Mouse (Mus musculus): ENCODE measurements at regions not wholly inside any gene's neighbourhood (a gene's known extent, or its start where the extent isn't known, plus 50 kb on each side); places are given as distances from the start of the nearest gene placed in this dataset.

DNA sequence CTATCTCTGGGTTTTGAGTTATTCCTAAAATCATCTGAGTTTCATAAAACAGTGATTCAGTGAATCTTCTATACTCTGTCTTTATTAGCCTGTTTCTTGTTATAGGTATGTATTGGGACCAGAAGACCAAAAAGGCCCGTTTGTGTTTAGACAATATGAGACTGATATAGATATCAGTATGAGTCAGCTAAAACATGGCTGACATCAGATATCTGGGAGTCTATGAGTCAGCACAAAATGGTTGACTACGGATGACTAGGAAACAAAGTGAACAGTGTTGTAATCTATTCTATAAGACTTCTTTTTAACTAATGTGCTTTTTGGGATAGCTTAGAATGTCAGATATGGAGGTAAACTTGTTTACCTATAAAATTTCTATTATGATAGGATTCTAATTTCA, 305.2 kb upstream of the Epha4 start:
- in situ Hi-C loops (cut with MboI; ENCODE audit: low pct_ligation_motif_present, low pct_unique_long_range_greater_than_20kb, low sequenced_read_pairs), result no loop called here
- Histone ChIP-seq H3K27ac (ENCODE audit: insufficient read depth, low read depth) (no peak overlapping the region), H3K9ac (ENCODE audit: insufficient read depth, low read depth) (no peak overlapping the region), H3K4me3 (replicated peaks in 1 of 3; ENCODE audit: low read depth in 2 of 3, low read length in 2 of 3, poor library complexity in 1 of 3) (no peak overlapping the region), H3K4me1 (ENCODE audit: control insufficient read depth in 1 of 2, insufficient read depth in 2 of 2) (no peaks in the 10 kb centered on the region), H3K36me3 (replicated peaks in 1 of 2; ENCODE audit: control insufficient read depth in 1 of 2, insufficient read depth in 1 of 2, low read length in 1 of 2) (no peaks in the 10 kb centered on the region), H3K9me3 (replicated peaks; ENCODE audit: low read length) (no peaks in the 10 kb centered on the region), H3K79me2 (replicated peaks; ENCODE audit: control insufficient read depth, extremely low read depth, insufficient read depth, poor library complexity, severe bottlenecking) (no peaks in the 10 kb centered on the region), H3K27me3 (replicated peaks) (no peaks in the 10 kb centered on the region), H3K4me2 (ENCODE audit: insufficient read depth, low read depth, poor library complexity, severe bottlenecking) (no peak overlapping the region)
- DNase-seq (ENCODE audit: extremely low read depth), result no peak
- dilution Hi-C loops (cut with MboI; ENCODE audit: extremely low pct_ligation_motif_present, extremely low pct_unique_long_range_greater_than_20kb, low sequenced_read_pairs), result no loop called here
- TF ChIP-seq RCOR1 (conservative IDR thresholded peaks at IDR 0.05; ENCODE audit: low read depth, low read length) (no peak), SMC3 (IDR thresholded peaks at IDR 0.05; ENCODE audit: low read depth, low read length) (no peak), MYC (IDR thresholded peaks at IDR 0.05; ENCODE audit: low read depth, low read length) (no peak), MAX (IDR thresholded peaks at IDR 0.05; ENCODE audit: low read length) (no peak), IRF4 (IDR thresholded peaks at IDR 0.05; ENCODE audit: low read depth, low read length) (no peak), USF2 (conservative IDR thresholded peaks at IDR 0.05; ENCODE audit: low read depth, low read length) (no peak), ZMIZ1 (IDR thresholded peaks at IDR 0.05; ENCODE audit: low read depth, low read length) (no peak), E2F4 (IDR thresholded peaks at IDR 0.05; ENCODE audit: insufficient replicate concordance, low read depth, low read length) (no peak), MEF2A (IDR thresholded peaks at IDR 0.05; ENCODE audit: borderline replicate concordance, low read depth, low read length) (no peak), JUN (IDR thresholded peaks at IDR 0.05; ENCODE audit: insufficient read depth, low read depth, low read length) (no peak), CHD1 (IDR thresholded peaks at IDR 0.05; ENCODE audit: low read depth, low read length) (no peak), EP300 (IDR thresholded peaks at IDR 0.05; ENCODE audit: low read length) (no peak)

DNA sequence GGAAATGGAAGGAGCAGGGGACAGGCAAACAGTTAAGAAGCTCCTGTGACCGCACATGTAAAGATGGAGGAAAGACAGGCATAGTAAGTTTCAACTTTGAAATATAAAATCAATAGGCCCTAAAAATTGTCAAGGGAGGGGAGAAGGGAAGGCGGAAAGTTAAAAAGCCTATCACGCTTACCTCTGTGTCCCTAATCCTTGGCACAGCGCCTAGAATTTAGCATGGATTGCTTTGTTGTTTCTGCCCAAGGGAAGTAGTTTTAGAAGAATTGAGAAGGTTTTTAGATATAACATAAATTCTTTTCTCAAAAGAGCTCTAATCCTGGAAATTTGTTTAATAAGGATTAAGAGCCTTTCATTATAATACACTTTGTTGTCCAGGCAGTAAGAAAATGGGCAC, 300.6 kb upstream of the Epha4 start:
- Histone ChIP-seq H3K4me1 (ENCODE audit: control insufficient read depth in 1 of 2, insufficient read depth in 2 of 2) (no peaks in the 10 kb centered on the region), H3K4me2 (ENCODE audit: insufficient read depth, low read depth, poor library complexity, severe bottlenecking) (no peak overlapping the region), H3K27me3 (replicated peaks) (no peaks in the 10 kb centered on the region), H3K36me3 (replicated peaks in 1 of 2; ENCODE audit: control insufficient read depth in 1 of 2, insufficient read depth in 1 of 2, low read length in 1 of 2) (no peaks in the 10 kb centered on the region), H3K4me3 (replicated peaks in 1 of 3; ENCODE audit: low read depth in 2 of 3, low read length in 2 of 3, poor library complexity in 1 of 3) (no peak overlapping the region), H3K79me2 (replicated peaks; ENCODE audit: control insufficient read depth, extremely low read depth, insufficient read depth, poor library complexity, severe bottlenecking) (no peaks in the 10 kb centered on the region), H3K27ac (ENCODE audit: insufficient read depth, low read depth) (no peak overlapping the region), H3K9me3 (replicated peaks; ENCODE audit: low read length) (no peaks in the 10 kb centered on the region), H3K9ac (ENCODE audit: insufficient read depth, low read depth) (no peak overlapping the region)
- TF ChIP-seq RCOR1 (conservative IDR thresholded peaks at IDR 0.05; ENCODE audit: low read depth, low read length) (no peak), SMC3 (IDR thresholded peaks at IDR 0.05; ENCODE audit: low read depth, low read length) (no peak), HCFC1 (IDR thresholded peaks at IDR 0.05; ENCODE audit: low read depth, low read length) (no peak), MAFK (IDR thresholded peaks at IDR 0.05; ENCODE audit: insufficient replicate concordance, low read length) (no peak), MAZ (IDR thresholded peaks at IDR 0.05; ENCODE audit: low read depth, low read length) (no peak), JUN (IDR thresholded peaks at IDR 0.05; ENCODE audit: insufficient read depth, low read depth, low read length) (no peak), NRF1 (IDR thresholded peaks at IDR 0.05; ENCODE audit: low read depth, low read length) (no peak), NELFE (IDR thresholded peaks at IDR 0.05; ENCODE audit: low read depth, low read length) (no peak), TCF12 (IDR thresholded peaks at IDR 0.05; ENCODE audit: low read depth, low read length) (no peak), MEF2A (IDR thresholded peaks at IDR 0.05; ENCODE audit: borderline replicate concordance, low read depth, low read length) (no peak), BHLHE40 (IDR thresholded peaks at IDR 0.05; ENCODE audit: low read depth, low read length) (no peak), POLR2A (IDR thresholded peaks at IDR 0.05; ENCODE audit: low read depth, low read length) (no peak)
- dilution Hi-C loops (cut with MboI; ENCODE audit: extremely low pct_ligation_motif_present, extremely low pct_unique_long_range_greater_than_20kb, low sequenced_read_pairs) (no loop called here), in situ Hi-C loops (cut with MboI; ENCODE audit: low pct_ligation_motif_present, low pct_unique_long_range_greater_than_20kb, low sequenced_read_pairs) (no loop called here)
- DNase-seq (ENCODE audit: extremely low read depth), result no peak
